Mouse (Mus musculus) CH12F3 (cell line): Measurements from ENCODE around the gene Npas2.

ENCODE experiments used
- in situ Hi-C: fragments of 300-500 bp; cut with MboI; formaldehyde crosslinking; loops from 2 replicates; pipeline ENCODE4 v1.14.3; 2020; ENCODE audit warnings: low sequenced_read_pairs

The Npas2 gene

DNA sequence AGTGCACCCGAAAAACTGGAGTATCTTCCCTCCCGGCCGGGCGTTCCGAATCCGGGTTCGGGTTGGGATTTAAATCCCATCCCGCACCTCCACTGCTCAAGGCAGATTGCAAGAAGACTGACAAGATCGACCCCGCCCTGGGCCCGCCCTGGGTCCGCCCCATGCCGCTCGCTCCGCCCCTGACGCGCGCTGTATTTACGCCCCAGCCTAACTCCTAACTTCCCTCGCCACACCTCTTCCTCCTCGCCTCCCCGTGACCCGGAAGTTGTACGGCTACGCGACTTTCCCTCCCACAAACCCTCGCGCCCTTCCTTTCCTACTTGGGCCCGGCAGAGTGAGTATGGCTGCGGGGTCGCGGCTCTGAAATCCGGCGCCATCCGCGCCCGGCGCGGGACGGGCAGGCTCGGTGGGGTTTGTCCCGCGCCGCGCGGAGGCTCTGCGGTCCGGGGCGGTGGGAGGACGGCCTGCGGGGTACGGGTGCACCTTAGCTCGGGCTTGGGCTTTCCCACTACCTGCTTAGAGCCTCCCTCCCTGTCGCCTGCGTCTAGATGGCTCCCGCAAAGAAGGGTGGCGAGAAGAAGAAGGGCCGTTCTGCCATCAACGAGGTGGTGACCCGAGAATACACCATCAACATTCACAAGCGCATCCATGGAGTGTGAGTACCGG lies 174.2 kb downstream of the Npas2 start, which contains the start of gene Rpl31:
TSS of gene Rpl31 (plus strand) at position 242 of the 666 bp plus-strand sequence.
- in situ Hi-C loops, result no loop called here

DNA sequence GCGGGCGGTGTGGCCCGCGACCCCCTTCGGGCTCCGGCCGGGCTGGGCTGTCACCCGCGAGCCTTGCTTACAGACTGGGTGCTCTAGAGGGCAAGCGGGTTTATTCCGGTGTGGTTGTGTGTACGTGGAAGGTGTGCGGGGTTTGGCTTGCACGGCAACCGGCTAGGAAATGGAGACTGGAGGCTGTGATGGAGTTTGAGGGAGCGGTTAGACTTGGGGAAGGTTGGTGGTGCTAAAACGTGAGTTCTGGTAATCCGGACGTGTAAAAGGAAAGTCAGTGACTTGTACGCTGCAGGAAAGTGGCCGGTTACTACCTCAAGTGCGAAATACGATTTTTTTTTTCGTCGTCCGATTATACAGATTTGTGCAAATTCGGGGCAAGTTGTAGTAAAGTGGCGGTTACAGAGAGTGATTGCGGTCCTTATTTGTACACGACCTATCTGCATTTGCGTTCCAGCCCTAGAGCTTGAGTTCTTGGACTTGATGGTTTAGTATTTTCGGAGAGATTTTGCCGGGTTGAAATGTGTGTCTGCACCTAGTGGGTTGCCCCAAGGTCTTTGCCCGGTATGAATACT lies 174.8 kb downstream of the Npas2 start:
- in situ Hi-C loops, result no loop called here

DNA sequence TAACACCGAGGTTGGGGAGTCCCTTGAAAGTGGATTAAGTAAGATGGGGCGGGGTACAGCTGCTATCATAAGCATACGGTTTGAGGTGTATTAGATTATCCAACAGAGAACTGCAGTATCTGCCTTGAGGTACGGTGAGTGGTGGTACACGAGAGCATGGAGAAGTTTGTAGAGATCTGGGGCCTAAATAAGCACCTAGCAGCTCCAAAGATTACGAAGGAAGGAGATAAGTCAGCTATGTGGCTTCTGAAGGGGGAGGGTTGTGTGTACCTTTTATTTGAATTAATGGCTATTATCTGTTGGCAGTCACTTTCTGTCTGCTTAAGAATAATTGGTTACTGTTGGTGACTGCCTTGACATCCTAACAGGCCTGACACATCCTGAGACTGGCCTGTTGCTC lies 176.9 kb downstream of the Npas2 start:
- in situ Hi-C loops, result no loop called here

DNA sequence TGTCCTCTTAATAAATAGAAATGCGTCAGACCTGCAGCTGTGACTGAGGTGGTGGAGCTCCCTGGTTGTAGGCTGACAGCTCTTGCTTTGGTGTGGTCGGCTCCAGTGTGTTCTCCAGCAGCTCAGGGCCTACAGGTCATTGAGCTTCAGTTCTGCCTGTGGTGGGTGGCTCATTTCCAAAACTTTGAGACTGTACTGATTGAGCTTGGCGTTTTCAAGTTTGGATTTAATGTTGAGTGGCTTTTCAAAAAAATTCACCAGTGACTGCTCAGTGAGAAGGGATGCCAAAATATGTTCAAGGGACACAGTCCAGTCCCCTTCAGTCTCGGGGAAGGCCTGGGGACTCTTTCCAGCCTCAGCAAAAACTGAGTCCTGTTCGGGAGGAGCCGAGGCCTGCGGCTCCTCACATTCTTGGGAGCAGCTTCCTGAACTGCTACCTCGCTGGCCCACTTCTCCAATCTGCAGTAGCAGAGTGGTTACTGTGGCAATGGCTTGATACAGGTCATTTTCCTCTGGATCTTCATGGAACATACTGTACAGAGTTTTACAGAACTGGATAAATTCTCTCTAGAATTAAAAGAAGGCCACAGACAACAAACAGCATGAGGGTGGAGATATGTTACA lies 178.8 kb downstream of the Npas2 start:
- in situ Hi-C loops, result no loop called here

DNA sequence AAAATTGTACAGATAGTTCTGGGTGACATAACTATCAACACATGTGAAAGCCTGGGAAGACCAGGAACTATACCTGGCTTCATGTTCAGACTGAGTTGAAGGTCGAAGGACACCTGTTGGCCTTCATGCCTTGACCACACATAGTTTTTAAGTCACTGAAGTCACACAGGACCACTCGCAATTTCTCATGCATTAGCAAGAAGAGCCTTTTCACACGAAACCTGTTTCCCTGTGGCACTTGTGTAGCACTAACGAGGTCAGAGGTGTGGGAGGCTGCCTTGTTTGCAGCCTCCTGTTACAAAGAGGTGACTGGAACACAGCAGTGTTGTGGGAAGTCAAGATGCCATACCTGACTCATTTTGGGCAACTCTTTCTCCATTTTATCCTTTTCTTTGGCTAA lies 179.8 kb downstream of the Npas2 start:
- in situ Hi-C loops, result no loop called here

DNA sequence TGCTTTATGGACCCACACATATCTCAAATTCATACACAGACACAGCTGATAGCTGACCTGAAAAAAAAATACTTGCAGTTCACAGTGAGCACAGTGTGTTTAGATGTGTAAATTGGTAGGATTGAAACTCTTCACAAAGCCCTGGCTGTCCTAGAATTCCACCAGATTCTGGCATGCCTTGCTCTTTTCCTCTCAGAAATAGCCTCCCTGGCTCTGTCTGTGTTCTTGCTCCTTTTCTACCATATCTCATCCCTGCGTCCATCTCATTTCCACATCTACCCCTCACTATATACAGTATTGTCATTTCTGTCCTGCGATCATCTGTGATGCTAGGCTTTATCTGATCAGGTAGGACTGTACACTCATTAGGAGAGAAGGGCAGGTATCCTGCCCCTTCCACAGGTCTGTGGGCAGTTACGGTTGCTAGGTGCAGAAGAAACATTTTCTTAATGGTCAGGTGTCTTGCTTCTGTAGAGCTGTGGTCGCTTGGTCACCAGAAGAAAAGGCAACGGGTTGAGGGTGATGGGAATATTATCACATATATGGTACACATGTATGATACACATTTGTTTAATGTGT lies 180.8 kb downstream of the Npas2 start:
- in situ Hi-C loops, result no loop called here

DNA sequence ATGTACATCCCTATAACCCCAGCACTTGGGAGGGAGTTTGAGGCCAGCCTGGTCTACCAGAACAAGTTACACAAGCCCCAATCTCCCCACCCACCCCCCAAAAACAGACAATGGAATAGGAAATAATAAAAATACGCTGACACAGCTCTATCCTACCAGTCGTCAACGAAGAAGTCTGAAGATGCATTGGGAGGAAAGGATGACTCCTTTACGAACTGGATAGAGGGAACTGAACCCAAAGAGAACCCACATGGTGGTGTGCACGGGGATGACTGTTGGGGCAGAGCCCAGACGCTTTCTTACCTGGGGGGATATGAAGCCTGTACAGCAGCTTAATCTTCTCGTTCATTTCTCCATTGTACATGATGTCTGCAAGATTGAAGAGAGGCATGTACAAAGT lies 182.6 kb downstream of the Npas2 start:
- in situ Hi-C loops, result no loop called here

DNA sequence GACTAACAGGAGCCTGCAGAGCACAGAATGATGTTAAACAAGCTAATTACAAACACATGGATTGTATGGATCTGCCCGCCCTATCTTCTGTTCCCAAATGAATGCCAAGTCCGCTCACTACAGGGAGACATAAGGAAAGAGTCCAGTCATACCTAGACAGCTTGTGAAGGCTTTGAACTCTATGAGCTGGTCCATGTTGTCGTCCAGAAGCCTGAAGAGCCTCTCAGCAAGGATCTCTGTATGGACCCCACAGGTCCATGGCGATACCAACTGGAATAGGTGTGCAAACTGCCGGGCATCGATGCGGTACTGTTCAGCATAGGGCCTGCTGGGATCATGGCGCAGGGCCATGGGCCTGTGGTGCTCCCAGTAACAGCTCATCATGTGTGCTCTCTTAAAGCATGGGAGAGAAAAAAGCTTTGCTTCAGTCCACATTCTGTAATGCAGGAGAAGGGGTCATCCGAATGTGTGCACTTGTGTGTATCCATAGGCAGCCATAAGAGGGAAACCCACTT lies 183.3 kb downstream of the Npas2 start:
- in situ Hi-C loops, result no loop called here

DNA sequence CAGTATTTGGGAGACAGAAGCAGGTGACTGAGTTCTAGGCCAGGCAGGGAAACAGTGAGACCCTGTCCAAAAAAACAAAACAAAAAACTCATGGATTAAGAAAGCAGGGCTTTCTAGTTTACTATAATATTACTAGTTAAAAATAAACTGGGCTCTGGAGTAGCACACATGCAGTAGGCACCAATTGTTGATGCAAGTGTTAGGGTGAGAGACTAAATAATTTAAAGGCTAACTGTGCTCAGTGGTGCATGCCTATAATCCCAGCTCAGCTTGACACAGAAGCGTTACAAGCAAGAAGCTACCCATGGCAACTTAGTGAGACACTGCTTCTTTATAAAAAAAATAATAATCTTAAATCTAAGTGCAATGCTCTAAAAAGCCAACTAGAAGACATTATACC lies 185.0 kb downstream of the Npas2 start:
- in situ Hi-C loops, result no loop called here

DNA sequence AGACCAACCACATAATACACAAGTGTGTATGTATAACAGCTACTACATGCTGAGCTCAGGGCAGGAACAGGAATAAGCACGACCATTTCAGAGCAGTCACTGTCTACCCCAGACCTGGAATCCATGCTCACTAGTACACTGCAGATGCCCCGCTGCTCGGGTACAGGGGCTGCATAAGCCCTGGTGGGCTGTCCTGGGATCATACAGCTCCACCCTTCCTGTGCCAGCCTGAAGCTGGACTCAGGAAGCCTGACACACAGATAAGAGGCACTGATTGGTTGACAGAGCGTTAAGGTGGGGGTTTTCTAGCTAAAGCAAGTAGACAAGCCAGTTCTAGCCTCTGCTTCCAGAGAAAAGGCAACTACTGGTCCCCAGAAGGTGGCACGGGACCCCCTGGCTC lies 185.5 kb downstream of the Npas2 start:
- in situ Hi-C loops, result no loop called here

DNA sequence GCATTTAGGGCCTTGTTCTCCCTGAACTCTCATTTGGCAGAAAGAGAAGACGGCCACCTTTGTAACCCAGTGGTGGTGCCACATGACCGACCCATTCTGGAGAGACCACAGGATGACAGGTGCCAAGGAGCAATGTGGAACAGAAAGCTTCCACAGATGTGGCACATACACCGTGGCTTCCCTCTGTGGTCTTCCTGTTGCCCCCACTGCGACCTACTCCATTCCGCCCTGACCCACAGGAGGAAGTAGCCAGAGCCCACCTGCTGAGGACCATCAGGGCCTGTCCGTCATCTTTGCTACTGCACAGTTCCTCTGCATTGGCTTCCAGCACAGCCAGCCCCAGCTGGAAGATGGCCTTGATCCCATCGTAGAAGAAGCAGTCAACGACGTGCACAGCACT lies 187.5 kb downstream of the Npas2 start:
- in situ Hi-C loops, result no loop called here

DNA sequence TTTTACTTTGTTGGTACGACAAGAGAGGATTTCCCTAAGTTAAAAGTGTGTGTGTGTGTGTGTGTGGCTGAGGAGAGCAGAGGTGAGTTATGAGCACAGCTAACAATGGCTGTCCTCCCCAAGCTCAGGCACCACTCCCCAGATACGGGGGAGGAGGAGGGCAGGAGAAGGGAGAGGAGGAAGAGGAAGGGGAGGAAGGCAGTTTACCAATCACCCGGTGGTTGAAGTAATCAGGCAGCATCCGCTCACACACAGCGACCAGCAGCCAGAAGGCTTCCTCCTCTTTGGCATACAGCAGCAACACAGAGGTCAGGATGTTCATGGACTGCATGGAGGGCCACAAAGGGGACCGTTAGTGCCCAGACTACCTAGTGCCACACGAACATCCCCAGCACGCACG lies 191.4 kb downstream of the Npas2 start:
- in situ Hi-C loops, result no loop called here

DNA sequence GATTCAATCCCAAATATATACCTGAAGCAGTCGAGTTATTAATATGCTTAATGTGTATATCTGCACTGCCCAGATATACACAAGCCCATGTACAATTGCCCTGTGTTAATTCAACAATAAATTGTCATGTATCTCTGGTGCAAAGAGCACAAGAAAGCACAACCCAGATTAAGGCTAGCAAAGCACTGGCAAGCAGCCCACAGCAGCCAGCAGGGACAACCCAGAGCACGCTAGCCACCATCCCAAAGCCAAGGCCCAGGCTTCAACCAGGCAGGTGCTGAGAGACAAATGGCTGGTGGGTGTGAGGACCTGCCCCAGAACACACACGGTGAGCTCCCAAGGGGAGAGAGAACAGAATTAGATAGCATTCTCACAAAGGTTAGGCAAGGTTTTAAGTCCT lies 192.9 kb downstream of the Npas2 start:
- in situ Hi-C loops, result no loop called here

DNA sequence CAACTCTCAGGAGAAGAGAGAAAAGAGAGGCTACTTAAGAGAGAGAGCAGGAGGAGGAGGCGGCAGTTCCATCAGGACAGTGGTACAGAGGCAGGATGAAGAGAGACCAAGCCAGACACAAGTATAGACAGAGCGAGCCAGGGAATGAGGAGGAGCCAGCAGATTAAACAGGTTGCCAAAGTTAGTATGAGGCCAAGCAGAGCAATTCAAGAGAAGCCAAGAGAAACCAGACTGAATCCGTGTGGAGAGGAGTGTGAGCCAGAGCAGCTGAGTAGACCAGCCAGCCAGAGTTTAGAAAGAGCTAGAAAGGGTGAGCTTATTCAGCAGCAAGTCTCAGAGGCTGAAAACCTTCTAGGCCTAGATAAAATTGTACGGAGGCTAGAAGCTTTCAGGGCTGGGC lies 194.0 kb downstream of the Npas2 start:
- in situ Hi-C loops, result no loop called here

DNA sequence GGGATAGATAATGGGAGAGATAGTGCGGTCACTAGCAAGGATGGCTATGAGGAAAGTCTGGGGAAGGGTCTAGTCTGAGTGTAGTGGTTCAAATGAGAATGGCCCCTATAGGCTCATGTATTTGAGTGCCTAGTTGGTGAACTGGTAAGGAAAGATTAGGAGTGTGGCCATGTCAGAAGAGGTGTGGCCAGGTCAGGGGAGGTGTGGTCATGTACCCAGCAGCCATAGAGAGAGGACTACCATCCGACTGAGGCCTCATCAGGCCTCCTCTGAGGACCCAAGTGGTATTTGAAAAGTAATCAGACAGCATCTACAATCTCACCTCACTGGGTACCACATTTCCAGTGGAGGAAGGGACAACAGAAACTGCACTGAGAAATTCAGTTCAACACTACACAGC lies 194.6 kb downstream of the Npas2 start:
- in situ Hi-C loops, result no loop called here

DNA sequence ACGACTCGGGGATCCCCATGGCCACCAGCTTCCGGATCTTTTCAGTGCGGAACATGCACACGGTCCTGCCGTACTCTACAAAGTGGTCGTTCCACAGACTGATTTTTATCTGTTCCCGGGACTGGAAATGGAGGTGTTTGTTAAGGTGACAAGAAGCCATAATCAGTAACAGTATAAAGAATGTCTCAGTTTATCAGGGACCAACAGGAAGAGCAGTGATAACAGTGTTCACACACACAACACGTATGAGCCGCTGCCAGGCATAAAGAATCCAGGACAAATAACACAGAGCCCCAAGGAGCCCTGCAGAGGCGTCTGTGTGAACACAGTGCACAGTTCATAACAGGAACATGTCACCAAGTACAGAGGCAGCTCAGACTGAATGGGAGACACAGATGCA lies 195.8 kb downstream of the Npas2 start:
- in situ Hi-C loops, result no loop called here

DNA sequence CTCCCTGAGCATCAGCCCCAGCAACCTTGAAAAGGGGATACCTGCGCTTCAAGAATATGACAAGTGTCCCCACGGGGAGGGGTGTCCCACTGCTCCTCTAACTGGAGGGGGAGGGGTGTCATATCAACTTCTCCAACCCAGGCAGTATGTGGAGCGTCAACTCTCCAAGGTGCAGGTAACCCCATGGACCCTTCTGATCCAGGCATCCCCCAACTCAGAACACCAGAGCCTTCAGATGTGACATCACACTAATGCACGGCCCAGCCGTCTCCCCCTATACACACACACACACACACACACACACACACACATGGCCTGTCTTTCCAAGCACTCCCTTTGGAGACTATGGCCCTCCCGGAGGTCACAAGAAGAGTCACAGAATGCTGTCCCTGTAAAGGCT lies 198.1 kb downstream of the Npas2 start:
- in situ Hi-C loops, result loop anchor here (10.0 kb wide), 1 partner anchor 113 kb away; no protein-coding TSS in a partner anchor

DNA sequence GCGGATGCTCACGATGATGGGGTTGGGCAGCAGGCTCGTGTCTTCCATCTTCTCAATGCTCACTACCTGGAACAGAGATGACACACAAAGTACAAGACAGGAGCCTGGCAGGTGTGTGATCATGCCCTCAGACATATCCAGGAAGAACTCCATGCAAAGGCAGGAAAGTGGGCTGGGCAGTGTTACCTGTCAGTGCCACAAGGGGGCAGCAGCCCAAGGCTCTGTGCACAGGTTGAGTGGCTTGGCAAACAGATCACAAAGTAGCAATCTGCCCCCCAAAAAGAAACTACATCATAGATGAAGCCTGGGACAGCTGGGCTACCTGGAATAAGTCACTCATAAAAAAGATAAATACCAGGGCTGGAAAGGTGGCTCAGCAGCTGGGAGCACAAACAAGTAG lies 198.7 kb downstream of the Npas2 start:
- in situ Hi-C loops, result loop anchor here (10.0 kb wide), 1 partner anchor 113 kb away; no protein-coding TSS in a partner anchor

DNA sequence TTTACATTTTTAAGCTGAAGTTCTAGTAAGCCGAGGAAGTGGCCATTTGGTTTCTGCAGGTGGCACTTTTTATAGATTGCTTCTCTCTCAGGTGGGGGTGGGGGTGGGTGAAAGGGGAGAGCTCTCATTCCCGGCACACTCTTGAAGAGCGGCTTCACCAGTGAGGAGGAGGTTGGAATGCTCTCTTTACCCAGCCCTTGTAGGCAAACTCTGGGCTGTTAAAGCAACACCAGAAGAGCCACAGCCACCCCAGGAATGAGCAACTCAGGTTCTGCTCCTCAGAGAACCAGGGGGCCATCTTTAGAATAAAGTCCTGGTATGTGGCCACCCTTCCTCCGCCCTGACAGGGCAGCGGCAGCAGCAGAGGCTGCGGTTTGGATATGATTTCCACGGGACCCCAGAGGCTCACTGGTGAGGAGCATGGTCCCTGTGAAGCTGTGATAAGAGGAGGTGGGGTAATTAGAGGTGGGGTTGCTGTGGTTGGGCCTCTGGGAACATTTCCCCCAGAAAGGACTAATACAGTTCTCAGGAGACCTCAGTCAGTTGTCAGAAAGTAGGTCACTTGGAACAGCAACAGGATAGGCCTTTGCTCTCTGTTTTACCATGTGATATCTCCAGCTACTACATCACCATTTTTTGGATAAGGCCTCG lies 199.8 kb downstream of the Npas2 start:
- in situ Hi-C loops, result loop anchor here (10.0 kb wide), 1 partner anchor 111 kb away; no protein-coding TSS in a partner anchor

DNA sequence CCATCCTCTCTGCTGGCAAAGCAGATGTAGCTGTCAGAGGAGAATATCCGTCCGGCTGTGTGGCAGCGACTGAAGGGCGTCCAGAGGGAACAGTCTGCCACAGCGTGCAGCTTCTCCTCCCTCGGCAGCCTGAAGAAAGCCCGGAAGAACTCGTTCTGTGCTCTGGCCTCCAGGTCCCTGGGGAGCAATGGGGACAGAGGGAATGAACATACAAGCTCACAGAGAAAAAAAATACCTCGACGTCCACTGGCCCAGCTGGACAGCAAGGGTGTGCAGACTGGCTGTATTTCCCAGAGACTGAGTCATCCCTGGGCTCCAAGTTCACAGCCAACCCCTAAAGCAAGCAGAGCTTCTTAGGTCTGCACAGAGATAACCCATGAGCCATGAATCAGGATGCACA lies 200.6 kb downstream of the Npas2 start:
- in situ Hi-C loops, result loop anchor here (10.0 kb wide), 1 partner anchor 111 kb away; no protein-coding TSS in a partner anchor

DNA sequence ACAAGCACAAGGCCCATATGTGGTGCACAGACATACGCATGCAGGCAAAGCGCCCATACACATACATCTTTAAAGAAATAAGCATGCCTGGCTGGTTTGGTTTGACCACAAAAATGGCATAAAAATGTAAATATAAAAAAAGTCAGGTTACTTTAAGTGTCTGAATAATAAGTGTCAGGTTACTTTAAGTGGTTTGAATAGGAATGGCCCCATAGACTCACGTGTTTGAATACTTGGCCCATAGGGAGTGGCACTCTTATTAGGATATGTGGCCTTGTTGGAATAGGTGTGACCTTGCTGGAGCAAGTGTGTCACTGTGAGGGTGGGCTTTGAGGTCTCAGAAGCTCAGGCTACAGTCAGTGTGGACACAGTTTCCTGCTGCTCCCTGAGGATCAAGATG lies 201.1 kb downstream of the Npas2 start:
- in situ Hi-C loops, result loop anchor here (10.0 kb wide), 1 partner anchor 110 kb away; no protein-coding TSS in a partner anchor
